Mouse (Mus musculus) CH12.LX (cell line): Measurements from ENCODE around the gene Sugct. TPM values are rescaled to one million over a fixed set of nuclear protein-coding genes. Genes with fewer than 3 reads are reported as not detected.

Source experiments
- DNase-seq: peaks from one replicate; pipeline ENCODE4 v3.0.0-alpha.2; 2013; ENCODE audit errors: extremely low read depth
- H3K27ac ChIP-seq: 2 replicates; pipeline ENCODE4 v1.5.1; 2012; ENCODE audit warnings: low read depth, mild to moderate bottlenecking, control low read depth, moderate library complexity; ENCODE audit not compliant: insufficient read depth
- H3K27me3 ChIP-seq: replicated peaks from 2 replicates; pipeline ENCODE3; 2012; ENCODE audit warnings: inconsistent platforms
- H3K36me3 ChIP-seq, 2 experiments: replicated peaks in 1 of 2; 2 replicates each; pipeline versions ENCODE3 to v1.6.1; 2012; ENCODE audit warnings: inconsistent platforms in 1 of 2, low read length in 1 of 2, mild to moderate bottlenecking in 1 of 2, mixed read lengths in 1 of 2, moderate library complexity in 1 of 2; ENCODE audit not compliant: control insufficient read depth in 1 of 2, insufficient read depth in 1 of 2
- H3K4me1 ChIP-seq, 2 experiments: 2 replicates each; pipeline ENCODE4 v1.6.1; 2012; ENCODE audit warnings: inconsistent platforms in 1 of 2, moderate library complexity in 1 of 2; ENCODE audit not compliant: insufficient read depth in 2 of 2, control insufficient read depth in 1 of 2
- H3K4me2 ChIP-seq: 2 replicates; pipeline ENCODE4 v1.6.1; 2012; ENCODE audit warnings: low read depth, mild to moderate bottlenecking, control low read depth; ENCODE audit not compliant: poor library complexity, insufficient read depth, severe bottlenecking
- H3K4me3 ChIP-seq, 3 experiments: fragments of 150-350 bp in 1 of 3; sonication (generic) in 1 of 3; replicated peaks in 1 of 3; 2 replicates each; pipeline versions ENCODE3 to v1.5.1; 2011 to 2012; ENCODE audit warnings: low read depth in 2 of 3, low read length in 2 of 3, mild to moderate bottlenecking in 2 of 3, moderate library complexity in 2 of 3, control low read depth in 1 of 3, improper control_type of control experiment in 1 of 3, inconsistent platforms in 1 of 3, mixed read lengths in 1 of 3; ENCODE audit not compliant: poor library complexity in 1 of 3
- H3K79me2 ChIP-seq: replicated peaks from 2 replicates; pipeline ENCODE4 v1.6.1; 2012; ENCODE audit warnings: mild to moderate bottlenecking, moderate library complexity; ENCODE audit not compliant: control insufficient read depth, poor library complexity, insufficient read depth, severe bottlenecking; ENCODE audit errors: extremely low read depth
- H3K9ac ChIP-seq: 2 replicates; pipeline ENCODE4 v1.6.1; 2012; ENCODE audit warnings: low read depth, mild to moderate bottlenecking, control low read depth, moderate library complexity; ENCODE audit not compliant: insufficient read depth
- H3K9me3 ChIP-seq: replicated peaks from 2 replicates; pipeline ENCODE3; 2012; ENCODE audit warnings: low read length, inconsistent platforms, mixed read lengths
- CHD1 ChIP-seq: IDR thresholded peaks from 2 replicates; pipeline ENCODE4 v1.6.1; 2012; ENCODE audit warnings: low read depth, low read length, improper control_type of control experiment, inconsistent platforms
- CHD2 ChIP-seq: IDR thresholded peaks from 2 replicates; pipeline ENCODE4 v1.6.1; 2011; ENCODE audit warnings: low read length, improper control_type of control experiment
- ELF1 ChIP-seq: IDR thresholded peaks from 2 replicates; pipeline ENCODE4 v1.6.1; 2014; ENCODE audit warnings: low read depth, mild to moderate bottlenecking, inconsistent platforms, low read length, improper control_type of control experiment
- ETS1 ChIP-seq: conservative IDR thresholded peaks from 2 replicates; pipeline ENCODE4 v1.6.1; 2012; ENCODE audit warnings: low read depth, mild to moderate bottlenecking, inconsistent platforms, low read length, improper control_type of control experiment, moderate library complexity
- HCFC1 ChIP-seq: IDR thresholded peaks from 2 replicates; pipeline ENCODE4 v1.6.1; 2012; ENCODE audit warnings: low read depth, mild to moderate bottlenecking, inconsistent platforms, low read length, improper control_type of control experiment
- KAT2A ChIP-seq: IDR thresholded peaks from 2 replicates; pipeline ENCODE4 v1.6.1; 2012; ENCODE audit warnings: low read length, improper control_type of control experiment, inconsistent platforms; ENCODE audit not compliant: insufficient replicate concordance
- MAFK ChIP-seq: IDR thresholded peaks from 2 replicates; pipeline ENCODE4 v1.6.1; 2011; ENCODE audit warnings: low read length, improper control_type of control experiment; ENCODE audit not compliant: insufficient replicate concordance
- MAX ChIP-seq: IDR thresholded peaks from 2 replicates; pipeline ENCODE4 v1.6.1; 2011; ENCODE audit warnings: low read length, improper control_type of control experiment
- MXI1 ChIP-seq: IDR thresholded peaks from 2 replicates; pipeline ENCODE4 v1.6.1; 2011; ENCODE audit warnings: mild to moderate bottlenecking, low read depth, low read length, improper control_type of control experiment
- NELFE ChIP-seq: IDR thresholded peaks from 2 replicates; pipeline ENCODE4 v1.6.1; 2011; ENCODE audit warnings: low read depth, low read length, improper control_type of control experiment
- POLR2AphosphoS2 ChIP-seq: IDR thresholded peaks from 2 replicates; pipeline ENCODE4 v1.6.1; 2011; ENCODE audit warnings: low read depth, low read length, improper control_type of control experiment
- RAD21 ChIP-seq: IDR thresholded peaks from 2 replicates; pipeline ENCODE4 v1.6.1; 2011; ENCODE audit warnings: low read depth, mild to moderate bottlenecking, low read length, improper control_type of control experiment, moderate library complexity
- SMC3 ChIP-seq: IDR thresholded peaks from 2 replicates; pipeline ENCODE4 v1.6.1; 2011; ENCODE audit warnings: low read depth, low read length, improper control_type of control experiment
- USF1 ChIP-seq: IDR thresholded peaks from 2 replicates; pipeline ENCODE4 v1.6.1; 2014; ENCODE audit warnings: low read depth, mild to moderate bottlenecking, inconsistent platforms, low read length, improper control_type of control experiment
- USF2 ChIP-seq: conservative IDR thresholded peaks from 2 replicates; pipeline ENCODE4 v1.6.1; 2011; ENCODE audit warnings: low read depth, low read length, improper control_type of control experiment
- ZKSCAN1 ChIP-seq: IDR thresholded peaks from 2 replicates; pipeline ENCODE4 v1.6.1; 2012; ENCODE audit warnings: low read depth, inconsistent platforms, low read length, improper control_type of control experiment, borderline replicate concordance
- ZMIZ1 ChIP-seq: IDR thresholded peaks from 2 replicates; pipeline ENCODE4 v1.6.1; 2012; ENCODE audit warnings: low read depth, mild to moderate bottlenecking, inconsistent platforms, low read length, improper control_type of control experiment
- dilution Hi-C: fragments of 300-500 bp; cut with MboI; formaldehyde crosslinking; loops from 2 replicates; pipeline ENCODE4 v1.14.3; 2020; ENCODE audit warnings: low sequenced_read_pairs; ENCODE audit not compliant: extremely low pct_unique_long_range_greater_than_20kb, extremely low pct_ligation_motif_present
- in situ Hi-C: fragments of 300-500 bp; cut with MboI; formaldehyde crosslinking; loops from 3 replicates; pipeline ENCODE4 v1.14.3; 2019; ENCODE audit warnings: low sequenced_read_pairs, low pct_ligation_motif_present, low pct_unique_long_range_greater_than_20kb, mixed read lengths
- polyA plus RNA-seq: library from polyadenylated mRNA; unstranded; fragments of >175 nt; gene quantifications from 2 replicates; pipeline ENCODE4 v1.2.1, GENCODE M21; 2012; ENCODE audit warnings: low read depth; ENCODE audit not compliant: insufficient read length
- total RNA-seq, 2 experiments: library from RNA; depleted of rRNA; stranded (reverse); fragments of 300-350 nt in 1 of 2; fragments of >200 nt in 1 of 2; gene quantifications; 2 replicates each; pipeline ENCODE4 v1.2.3; 2012 to 2014

Sugct gene
- total and polyA plus RNA-seq, 3 experiments: 0.42 to 0.87 (median 0.56) TPM

DNA sequence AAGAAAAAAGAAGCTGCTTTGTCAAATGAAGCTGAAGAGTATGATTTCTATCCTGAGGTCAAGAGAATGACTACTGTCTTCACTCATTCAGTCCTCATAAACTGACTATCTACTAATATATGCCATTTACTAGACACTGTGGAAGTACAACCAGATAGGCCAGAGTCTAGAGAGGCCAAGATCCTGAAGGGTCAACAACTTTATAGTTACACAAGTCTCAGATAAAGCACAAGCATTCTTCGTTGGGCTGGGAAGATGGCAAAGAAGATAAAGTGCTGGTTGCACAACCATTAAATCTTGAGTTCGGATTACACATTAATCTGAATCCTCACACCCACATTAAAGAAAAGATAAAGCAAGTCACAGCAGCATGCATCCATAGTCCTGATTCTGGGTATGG, 653.0 kb downstream of the Sugct start:
- dilution Hi-C loops: no loop called here

DNA sequence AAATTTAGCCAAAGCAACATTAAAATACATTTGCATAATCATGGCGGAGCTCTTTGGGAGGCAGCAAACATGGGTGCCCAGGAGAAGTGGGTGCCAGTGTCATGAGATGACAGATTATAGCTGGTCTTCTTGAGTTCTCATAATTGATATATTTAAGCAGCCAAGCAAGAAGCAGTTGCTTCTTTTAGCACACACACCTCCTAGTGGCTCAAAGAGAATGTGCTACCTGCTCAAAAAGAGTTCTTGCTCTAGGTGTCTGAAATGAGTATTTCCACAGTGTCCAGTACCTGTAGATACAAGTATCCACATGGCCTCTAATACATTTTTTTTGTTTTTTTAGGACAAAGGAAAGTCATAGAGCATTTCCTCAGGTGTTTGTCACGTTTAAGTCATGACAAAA, 655.6 kb downstream of the Sugct start:
- H3K9ac ChIP-seq: no peak overlapping the region
- H3K36me3 ChIP-seq: no peaks in the 10 kb centered on the region
- DNase-seq: peak; percentile 9
- H3K27ac ChIP-seq: no peak overlapping the region
- no peak overlapping the region for H3K4me2 ChIP-seq
- dilution Hi-C loops: no loop called here
- no peaks in the 10 kb centered on the region for H3K27me3 ChIP-seq
- H3K4me3 ChIP-seq: no peak overlapping the region
- no peaks in the 10 kb centered on the region for H3K79me2 ChIP-seq
- in situ Hi-C loops: no loop called here
- TF ChIP-seq MAX (no peak), ZMIZ1 (no peak), RAD21 (peak; percentile 11; the same call in 1 of the 2 replicates)
- H3K9me3 ChIP-seq: no peaks in the 10 kb centered on the region
- no peaks in the 10 kb centered on the region for H3K4me1 ChIP-seq

More for the DNA sequence above, 653.0 kb downstream of the Sugct start:
- TF ChIP-seq CHD2 (no peak), USF1 (no peak), MXI1 (no peak), ETS1 (no peak)
- H3K4me3 ChIP-seq: no peak overlapping the region
- no peaks in the 10 kb centered on the region for H3K9me3 ChIP-seq
- H3K27ac ChIP-seq: no peak overlapping the region
- H3K79me2 ChIP-seq: no peaks in the 10 kb centered on the region
- no peak overlapping the region for H3K9ac ChIP-seq
- no peak overlapping the region for H3K4me2 ChIP-seq
- H3K27me3 ChIP-seq: no peaks in the 10 kb centered on the region
- H3K36me3 ChIP-seq: no peaks in the 10 kb centered on the region
- DNase-seq: no peak
- in situ Hi-C loops: no loop called here
- no peaks in the 10 kb centered on the region for H3K4me1 ChIP-seq

DNA sequence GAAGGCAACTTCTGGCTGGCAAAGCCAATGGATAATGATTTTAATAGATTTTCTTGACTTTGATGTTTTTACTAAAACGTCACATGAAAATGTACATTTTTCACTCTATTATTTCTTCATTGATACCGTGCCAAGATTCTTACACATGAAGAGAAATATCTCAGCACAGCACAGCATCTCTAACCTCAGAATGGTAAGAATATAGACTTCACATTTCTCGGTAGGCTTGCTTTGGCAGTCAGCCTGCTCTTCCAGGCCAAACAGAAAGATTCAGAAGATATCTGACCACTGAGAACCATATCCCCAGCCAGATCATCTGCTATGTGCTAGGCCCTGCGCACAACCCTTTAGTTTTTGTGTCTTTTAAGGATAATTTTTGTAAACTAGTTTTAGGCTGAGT, 657.0 kb downstream of the Sugct start:
- dilution Hi-C loops (no loop called here), in situ Hi-C loops (no loop called here)
- no peak overlapping the region for H3K9ac ChIP-seq
- no peak overlapping the region for H3K27ac ChIP-seq
- no peak for DNase-seq
- no peak overlapping the region for H3K4me2 ChIP-seq
- H3K36me3 ChIP-seq: no peaks in the 10 kb centered on the region
- H3K4me1 ChIP-seq: no peaks in the 10 kb centered on the region
- TF ChIP-seq POLR2AphosphoS2 (no peak), SMC3 (no peak), USF2 (no peak), ELF1 (no peak), MAFK (no peak), MAX (no peak), ZKSCAN1 (no peak), NELFE (no peak), KAT2A (no peak), CHD1 (no peak), HCFC1 (no peak)
- TF ChIP-seq, all 38 proteins: peak for 0
- H3K79me2 ChIP-seq: no peaks in the 10 kb centered on the region
- H3K27me3 ChIP-seq: no peaks in the 10 kb centered on the region
- no peak overlapping the region for H3K4me3 ChIP-seq
- H3K9me3 ChIP-seq: no peaks in the 10 kb centered on the region
